Mouse (Mus musculus): ENCODE measurements around the gene Kcnk3. TPM values are rescaled to one million over a fixed set of nuclear protein-coding genes. Genes with fewer than 3 reads are reported as not detected.
A peak's percentile ranks its signal among the peaks of the same experiment; 100 is the strongest.

Kcnk3 gene
- total RNA-seq, 1 experiment: 0.31 TPM

- Histone ChIP-seq H3K9ac (ENCODE audit: insufficient read depth, low read depth, low read length, poor library complexity, severe bottlenecking) (no peak overlapping the region), H3K4me1 (ENCODE audit: control insufficient read depth in 2 of 2, insufficient read depth in 2 of 2, low read length in 2 of 2, poor library complexity in 1 of 2) (peaks cover 0 to 3% of the 10 kb centered on the region in 2 experiments; a peak in 1 of 4 replicates), H3K9me3 (ENCODE audit: control insufficient read depth, insufficient read depth, low read depth, low read length) (no peaks in the 10 kb centered on the region), H3K4me3 (ENCODE audit: insufficient read depth in 1 of 2, low read depth in 1 of 2, low read length in 2 of 2, poor library complexity in 1 of 2, severe bottlenecking in 1 of 2) (no peak overlapping the region), H3K36me3 (ENCODE audit: control insufficient read depth, insufficient read depth, low read length, poor library complexity, severe bottlenecking) (no peaks in the 10 kb centered on the region), H3K27ac (ENCODE audit: insufficient read depth, low read depth, low read length, poor library complexity, severe bottlenecking) (no peak overlapping the region)
- in situ Hi-C loops (cut with MboI; ENCODE audit: low sequenced_read_pairs in 2 of 2, unreplicated experiment in 2 of 2): loop anchor here in 1 of 2 experiments (10.0 kb wide), 1 partner anchor 129 kb away; no protein-coding TSS in a partner anchor
- no peak for TF ChIP-seq ZC3H11A (IDR thresholded peaks at IDR 0.05; ENCODE audit: borderline replicate concordance, low read depth, low read length)
- no peak for TF ChIP-seq HCFC1 (IDR thresholded peaks at IDR 0.05; ENCODE audit: borderline replicate concordance, insufficient read depth, low read length)
- no peak for TF ChIP-seq MAFK (IDR thresholded peaks at IDR 0.05; ENCODE audit: insufficient read depth, low read depth, low read length)
- TF ChIP-seq ZNF384 (IDR thresholded peaks at IDR 0.05; ENCODE audit: low read depth, low read length): no peak
- TF ChIP-seq CHD2 (IDR thresholded peaks at IDR 0.05; ENCODE audit: low read depth, low read length): no peak
- DNase-seq (ENCODE audit: low read depth, low spot score): no peak
Observed at GRCm38 (mm10) chr5:30643477-30644179, 55.7 kb downstream of the Kcnk3 start.

GRCm38 (mm10) chr5:30646036-30646435 lies 58.1 kb downstream of the Kcnk3 start:
- H3K27ac ChIP-seq (ENCODE audit: insufficient read depth, low read depth, low read length, poor library complexity, severe bottlenecking): no peak overlapping the region
- in situ Hi-C loops (cut with MboI; ENCODE audit: low sequenced_read_pairs in 2 of 2, unreplicated experiment in 2 of 2): loop anchor here in 1 of 2 experiments (10.0 kb wide), 1 partner anchor 131 kb away; no protein-coding TSS in a partner anchor
- no peak for DNase-seq (ENCODE audit: low read depth, low spot score)

GRCm38 (mm10) chr5:30647396-30647795 lies 59.4 kb downstream of the Kcnk3 start:
- Histone ChIP-seq H3K4me3 (ENCODE audit: insufficient read depth in 1 of 2, low read depth in 1 of 2, low read length in 2 of 2, poor library complexity in 1 of 2, severe bottlenecking in 1 of 2) (peak overlapping the region; percentile 90 to 91; a peak in 2 of 4 replicates), H3K4me1 (ENCODE audit: control insufficient read depth in 2 of 2, insufficient read depth in 2 of 2, low read length in 2 of 2, poor library complexity in 1 of 2) (peaks cover 0 to 19% of the 10 kb centered on the region in 2 experiments; a peak in 1 of 4 replicates), H3K9me3 (ENCODE audit: control insufficient read depth, insufficient read depth, low read depth, low read length) (no peaks in the 10 kb centered on the region), H3K27ac (ENCODE audit: insufficient read depth, low read depth, low read length, poor library complexity, severe bottlenecking) (no peak overlapping the region), H3K36me3 (ENCODE audit: control insufficient read depth, insufficient read depth, low read length, poor library complexity, severe bottlenecking) (peaks cover 4% of the 10 kb centered on the region; the same call in 1 of the 2 replicates), H3K9ac (ENCODE audit: insufficient read depth, low read depth, low read length, poor library complexity, severe bottlenecking) (peak overlapping the region; percentile 58; the same call in 1 of the 2 replicates)
- no peak for DNase-seq (ENCODE audit: low read depth, low spot score)
- in situ Hi-C loops (cut with MboI; ENCODE audit: low sequenced_read_pairs in 2 of 2, unreplicated experiment in 2 of 2): loop anchor here in 1 of 2 experiments (10.0 kb wide), 1 partner anchor 133 kb away; no protein-coding TSS in a partner anchor
- no peak for TF ChIP-seq HCFC1 (IDR thresholded peaks at IDR 0.05; ENCODE audit: borderline replicate concordance, insufficient read depth, low read length)
- no peak for TF ChIP-seq ZNF384 (IDR thresholded peaks at IDR 0.05; ENCODE audit: low read depth, low read length)
- no peak for TF ChIP-seq ZC3H11A (IDR thresholded peaks at IDR 0.05; ENCODE audit: borderline replicate concordance, low read depth, low read length)
- TF ChIP-seq CHD2 (IDR thresholded peaks at IDR 0.05; ENCODE audit: low read depth, low read length): no peak
- TF ChIP-seq MAFK (IDR thresholded peaks at IDR 0.05; ENCODE audit: insufficient read depth, low read depth, low read length): no peak

More at GRCm38 (mm10) chr5:30646036-30646435, 58.1 kb downstream of the Kcnk3 start:
- H3K9ac ChIP-seq (ENCODE audit: insufficient read depth, low read depth, low read length, poor library complexity, severe bottlenecking): no peak overlapping the region
- no peaks in the 10 kb centered on the region for H3K36me3 ChIP-seq (ENCODE audit: control insufficient read depth, insufficient read depth, low read length, poor library complexity, severe bottlenecking)
- H3K4me3 ChIP-seq (ENCODE audit: insufficient read depth in 1 of 2, low read depth in 1 of 2, low read length in 2 of 2, poor library complexity in 1 of 2, severe bottlenecking in 1 of 2): no peak overlapping the region
- TF ChIP-seq ZNF384 (IDR thresholded peaks at IDR 0.05; ENCODE audit: low read depth, low read length) (no peak), HCFC1 (IDR thresholded peaks at IDR 0.05; ENCODE audit: borderline replicate concordance, insufficient read depth, low read length) (no peak), ZC3H11A (IDR thresholded peaks at IDR 0.05; ENCODE audit: borderline replicate concordance, low read depth, low read length) (no peak), MAFK (IDR thresholded peaks at IDR 0.05; ENCODE audit: insufficient read depth, low read depth, low read length) (no peak), CHD2 (IDR thresholded peaks at IDR 0.05; ENCODE audit: low read depth, low read length) (no peak)
- peaks cover 0 to 18% of the 10 kb centered on the region in 2 experiments; a peak in 1 of 4 replicates for H3K4me1 ChIP-seq (ENCODE audit: control insufficient read depth in 2 of 2, insufficient read depth in 2 of 2, low read length in 2 of 2, poor library complexity in 1 of 2)
- H3K9me3 ChIP-seq (ENCODE audit: control insufficient read depth, insufficient read depth, low read depth, low read length): no peaks in the 10 kb centered on the region

- no peak within 1 kb of the TSS for H3K27ac ChIP-seq (ENCODE audit: insufficient read depth, low read depth, low read length, poor library complexity, severe bottlenecking)
- H3K36me3 ChIP-seq (ENCODE audit: control insufficient read depth, insufficient read depth, low read length, poor library complexity, severe bottlenecking): peaks cover 4% of the 10 kb centered on the region; the same call in 1 of the 2 replicates
- peaks cover 0 to 19% of the 10 kb centered on the region in 2 experiments; a peak in 1 of 4 replicates for H3K4me1 ChIP-seq (ENCODE audit: control insufficient read depth in 2 of 2, insufficient read depth in 2 of 2, low read length in 2 of 2, poor library complexity in 1 of 2)
- no peaks in the 10 kb centered on the region for H3K9me3 ChIP-seq (ENCODE audit: control insufficient read depth, insufficient read depth, low read depth, low read length)
- peak within 1 kb of the TSS; percentile 90 to 91 for H3K4me3 ChIP-seq (ENCODE audit: insufficient read depth in 1 of 2, low read depth in 1 of 2, low read length in 2 of 2, poor library complexity in 1 of 2, severe bottlenecking in 1 of 2)
- DNase-seq (ENCODE audit: low read depth, low spot score): peak; percentile 75
- in situ Hi-C loops (cut with MboI; ENCODE audit: low sequenced_read_pairs in 2 of 2, unreplicated experiment in 2 of 2): loop anchor here in 1 of 2 experiments (10.0 kb wide), 1 partner anchor 133 kb away; no protein-coding TSS in a partner anchor
- H3K9ac ChIP-seq (ENCODE audit: insufficient read depth, low read depth, low read length, poor library complexity, severe bottlenecking): peak within 1 kb of the TSS; percentile 85
- TF ChIP-seq MAFK (IDR thresholded peaks at IDR 0.05; ENCODE audit: insufficient read depth, low read depth, low read length) (no peak), HCFC1 (IDR thresholded peaks at IDR 0.05; ENCODE audit: borderline replicate concordance, insufficient read depth, low read length) (no peak), ZC3H11A (IDR thresholded peaks at IDR 0.05; ENCODE audit: borderline replicate concordance, low read depth, low read length) (no peak), ZNF384 (IDR thresholded peaks at IDR 0.05; ENCODE audit: low read depth, low read length) (no peak), CHD2 (IDR thresholded peaks at IDR 0.05; ENCODE audit: low read depth, low read length) (no peak)
Observed at GRCm38 (mm10) chr5:30647815-30648560, 60.0 kb downstream of the Kcnk3 start, which contains the start of gene Slc35f6. Slc35f6 (plus strand) TSS chr5:30647933.
